Mouse (Mus musculus): ENCODE data around the gene Gadd45a. TPM values are rescaled to one million over a fixed set of nuclear protein-coding genes. Genes with fewer than 3 reads are reported as not detected.

Gadd45a gene
- total and polyA plus RNA-seq, 3 experiments: 12.5 to 26.2 (median 19.5) TPM

DNA sequence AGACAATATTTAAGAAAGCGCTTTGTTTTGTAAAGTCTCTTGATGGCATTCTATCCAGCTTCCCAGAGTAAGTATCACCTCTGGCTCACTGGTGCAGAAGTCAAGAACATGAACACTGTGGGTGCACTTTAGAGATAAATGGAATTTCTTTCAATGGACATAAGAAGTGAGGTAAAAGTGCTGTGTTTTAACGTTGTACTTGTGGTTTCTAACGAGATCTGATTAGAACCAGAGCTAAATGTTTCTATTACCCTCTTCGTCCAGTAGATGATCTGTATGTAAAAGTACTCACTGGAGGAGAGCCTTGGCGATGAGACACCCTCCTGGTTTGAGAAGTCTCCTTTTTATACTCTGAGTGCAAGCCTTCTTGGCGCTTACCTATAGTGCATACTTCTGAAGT, 48.2 kb downstream of the Gadd45a start:
- DNase-seq (ENCODE audit: extremely low read depth): no peak
- TF ChIP-seq CHD2 (IDR thresholded peaks at IDR 0.05; ENCODE audit: low read length): no peak
- no peak for TF ChIP-seq SMC3 (IDR thresholded peaks at IDR 0.05; ENCODE audit: low read depth, low read length)
- no peak for TF ChIP-seq JUND (conservative IDR thresholded peaks at IDR 0.05; ENCODE audit: low read depth, low read length)
- TF ChIP-seq RAD21 (IDR thresholded peaks at IDR 0.05; ENCODE audit: low read depth, low read length): no peak
- no peak for TF ChIP-seq RCOR1 (conservative IDR thresholded peaks at IDR 0.05; ENCODE audit: low read depth, low read length)
- TF ChIP-seq HCFC1 (IDR thresholded peaks at IDR 0.05; ENCODE audit: low read depth, low read length): no peak
- no peak for TF ChIP-seq SIN3A (IDR thresholded peaks at IDR 0.05; ENCODE audit: low read length)
- TF ChIP-seq ZKSCAN1 (IDR thresholded peaks at IDR 0.05; ENCODE audit: borderline replicate concordance, low read depth, low read length): no peak
- TF ChIP-seq MYC (IDR thresholded peaks at IDR 0.05; ENCODE audit: low read depth, low read length): no peak
- TF ChIP-seq UBTF (IDR thresholded peaks at IDR 0.05; ENCODE audit: low read depth, low read length): no peak
- TF ChIP-seq E2F4 (IDR thresholded peaks at IDR 0.05; ENCODE audit: insufficient replicate concordance, low read depth, low read length): no peak
- TF ChIP-seq IRF4 (IDR thresholded peaks at IDR 0.05; ENCODE audit: low read depth, low read length): no peak
- no peak for TF ChIP-seq POLR2AphosphoS2 (IDR thresholded peaks at IDR 0.05; ENCODE audit: low read depth, low read length)
- no peak for TF ChIP-seq NELFE (IDR thresholded peaks at IDR 0.05; ENCODE audit: low read depth, low read length)
- no peak for TF ChIP-seq MAZ (IDR thresholded peaks at IDR 0.05; ENCODE audit: low read depth, low read length)
- no peak for TF ChIP-seq KAT2A (IDR thresholded peaks at IDR 0.05; ENCODE audit: insufficient replicate concordance, low read length)
- TF ChIP-seq MXI1 (IDR thresholded peaks at IDR 0.05; ENCODE audit: low read depth, low read length): no peak
- TF ChIP-seq GABPA (IDR thresholded peaks at IDR 0.05; ENCODE audit: insufficient replicate concordance, low read depth, low read length): no peak
- no peak for TF ChIP-seq MAX (IDR thresholded peaks at IDR 0.05; ENCODE audit: low read length)
- no peak for TF ChIP-seq MAFK (IDR thresholded peaks at IDR 0.05; ENCODE audit: insufficient replicate concordance, low read length)
- dilution Hi-C loops (cut with MboI; ENCODE audit: extremely low pct_ligation_motif_present, extremely low pct_unique_long_range_greater_than_20kb, low sequenced_read_pairs): no loop called here
- Histone ChIP-seq H3K27ac (ENCODE audit: insufficient read depth, low read depth) (no peak overlapping the region), H3K4me3 (replicated peaks in 1 of 3; ENCODE audit: low read depth in 2 of 3, low read length in 2 of 3, poor library complexity in 1 of 3) (no peak overlapping the region), H3K4me2 (ENCODE audit: insufficient read depth, low read depth, poor library complexity, severe bottlenecking) (0 out of 2 replicates have a peak overlapping the region, but pooled peaks have one; percentile 3), H3K27me3 (replicated peaks) (no peaks in the 10 kb centered on the region), H3K9ac (ENCODE audit: insufficient read depth, low read depth) (0 out of 2 replicates have a peak overlapping the region, but pooled peaks have one; percentile 35), H3K79me2 (replicated peaks; ENCODE audit: control insufficient read depth, extremely low read depth, insufficient read depth, poor library complexity, severe bottlenecking) (no peaks in the 10 kb centered on the region), H3K9me3 (replicated peaks; ENCODE audit: low read length) (no peaks in the 10 kb centered on the region), H3K36me3 (replicated peaks in 1 of 2; ENCODE audit: control insufficient read depth in 1 of 2, insufficient read depth in 1 of 2, low read length in 1 of 2) (no peaks in the 10 kb centered on the region), H3K4me1 (ENCODE audit: control insufficient read depth in 1 of 2, insufficient read depth in 2 of 2) (peaks cover 34 to 58% of the 10 kb centered on the region in 2 experiments)
- in situ Hi-C loops (cut with MboI; ENCODE audit: low pct_ligation_motif_present, low pct_unique_long_range_greater_than_20kb, low sequenced_read_pairs): no loop called here

DNA sequence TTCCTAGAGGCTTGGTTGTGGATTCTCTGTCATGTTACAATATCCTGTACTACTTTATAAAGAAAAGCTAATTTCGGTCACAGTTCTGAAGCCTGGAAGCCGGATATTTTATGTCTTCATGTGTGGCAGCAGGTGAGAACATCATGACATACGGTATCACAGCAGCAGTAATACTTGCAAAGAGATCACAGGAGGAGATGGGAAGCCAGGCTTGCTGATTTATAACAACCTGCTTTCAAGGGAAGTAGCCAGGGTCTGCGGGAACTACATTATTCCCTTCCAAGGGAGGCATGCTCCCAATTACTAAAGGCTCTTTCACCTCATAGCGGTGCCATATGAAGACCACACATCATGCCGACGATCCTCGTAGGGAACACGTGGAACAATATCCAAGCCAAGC, 48.9 kb downstream of the Gadd45a start:
- Histone ChIP-seq H3K4me3 (replicated peaks in 1 of 3; ENCODE audit: low read depth in 2 of 3, low read length in 2 of 3, poor library complexity in 1 of 3) (no peak overlapping the region), H3K4me1 (ENCODE audit: control insufficient read depth in 1 of 2, insufficient read depth in 2 of 2) (peaks cover 38 to 62% of the 10 kb centered on the region in 2 experiments), H3K4me2 (ENCODE audit: insufficient read depth, low read depth, poor library complexity, severe bottlenecking) (no peak overlapping the region), H3K79me2 (replicated peaks; ENCODE audit: control insufficient read depth, extremely low read depth, insufficient read depth, poor library complexity, severe bottlenecking) (no peaks in the 10 kb centered on the region), H3K36me3 (replicated peaks in 1 of 2; ENCODE audit: control insufficient read depth in 1 of 2, insufficient read depth in 1 of 2, low read length in 1 of 2) (no peaks in the 10 kb centered on the region), H3K9me3 (replicated peaks; ENCODE audit: low read length) (no peaks in the 10 kb centered on the region), H3K27me3 (replicated peaks) (no peaks in the 10 kb centered on the region), H3K27ac (ENCODE audit: insufficient read depth, low read depth) (peak overlapping the region; percentile 82), H3K9ac (ENCODE audit: insufficient read depth, low read depth) (peak overlapping the region; percentile 49; the same call in 1 of the 2 replicates)
- in situ Hi-C loops (cut with MboI; ENCODE audit: low pct_ligation_motif_present, low pct_unique_long_range_greater_than_20kb, low sequenced_read_pairs) (no loop called here), dilution Hi-C loops (cut with MboI; ENCODE audit: extremely low pct_ligation_motif_present, extremely low pct_unique_long_range_greater_than_20kb, low sequenced_read_pairs) (no loop called here)
- no peak for DNase-seq (ENCODE audit: extremely low read depth)
- TF ChIP-seq RCOR1 (conservative IDR thresholded peaks at IDR 0.05; ENCODE audit: low read depth, low read length): no peak
- no peak for TF ChIP-seq TBP (conservative IDR thresholded peaks at IDR 0.05; ENCODE audit: low read depth, low read length)
- no peak for TF ChIP-seq MAZ (IDR thresholded peaks at IDR 0.05; ENCODE audit: low read depth, low read length)
- TF ChIP-seq SMC3 (IDR thresholded peaks at IDR 0.05; ENCODE audit: low read depth, low read length): no peak
- TF ChIP-seq PAX5 (IDR thresholded peaks at IDR 0.05; ENCODE audit: low read length): no peak
- no peak for TF ChIP-seq GABPA (IDR thresholded peaks at IDR 0.05; ENCODE audit: insufficient replicate concordance, low read depth, low read length)
- TF ChIP-seq NELFE (IDR thresholded peaks at IDR 0.05; ENCODE audit: low read depth, low read length): no peak
- TF ChIP-seq HCFC1 (IDR thresholded peaks at IDR 0.05; ENCODE audit: low read depth, low read length): no peak
- no peak for TF ChIP-seq USF2 (conservative IDR thresholded peaks at IDR 0.05; ENCODE audit: low read depth, low read length)
- TF ChIP-seq MAFK (IDR thresholded peaks at IDR 0.05; ENCODE audit: insufficient replicate concordance, low read length): no peak
